ENCODE assay signal across 24 mouse cellular contexts in genomic region chr9:108388601-108389000, GRCm38 (mm10). TPM values are rescaled to one million over a fixed set of nuclear protein-coding genes. Genes with fewer than 3 reads are reported as not detected.
"Had no signal": no experiment of that assay in that cellular context is flagged by ENCODE, and none has a peak within 500 bp of the region (broad histone marks: within the 10 kb centered on the region; RNA-seq: fewer than 3 reads in every experiment).

No protein-coding gene starts in this region.

- H3K27me3 ChIP-seq: intestine, embryonic 15.5 days; limb, embryonic 13.5 days; liver, embryonic 12.5 days; liver, embryonic 15.5 days; lung, embryonic 15.5 days; megakaryocyte, embryonic 14.5 days; midbrain, embryonic 13.5 days; neural tube, embryonic 12.5 days; neural tube, embryonic 15.5 days had no signal

- H3K4me1 ChIP-seq: intestine, embryonic 15.5 days; limb, embryonic 13.5 days; liver, embryonic 12.5 days; liver, embryonic 15.5 days; lung, embryonic 15.5 days; midbrain, embryonic 13.5 days; neural tube, embryonic 12.5 days; neural tube, embryonic 15.5 days had no signal

- DNase-seq: liver; lung, postnatal 36 days; right cerebral cortex, postnatal 14 days; right cerebral cortex, postnatal 4 days; thymus, adult 2 months; thymus, postnatal 14 days; thymus, postnatal 4 days had no signal

- H3K4me2 ChIP-seq: intestine, embryonic 15.5 days; limb, embryonic 13.5 days; liver, embryonic 12.5 days; liver, embryonic 15.5 days; lung, embryonic 15.5 days; midbrain, embryonic 13.5 days; neural tube, embryonic 12.5 days; neural tube, embryonic 15.5 days had no signal

- H3K4me3 ChIP-seq: intestine, embryonic 15.5 days; limb, embryonic 10.5 days; limb, embryonic 13.5 days; liver, embryonic 12.5 days; liver, embryonic 15.5 days; lung, embryonic 15.5 days; megakaryocyte, embryonic 14.5 days; midbrain, embryonic 10.5 days; midbrain, embryonic 13.5 days; neural tube, embryonic 12.5 days; neural tube, embryonic 15.5 days had no signal

- ATAC-seq: intestine, embryonic 15.5 days; liver, embryonic 12.5 days; midbrain, embryonic 13.5 days had no signal

- H3K9me3 ChIP-seq: intestine, embryonic 15.5 days; limb, embryonic 10.5 days; limb, embryonic 13.5 days; liver, embryonic 12.5 days; liver, embryonic 15.5 days; lung, embryonic 15.5 days; megakaryocyte, embryonic 14.5 days; midbrain, embryonic 10.5 days; midbrain, embryonic 13.5 days; neural tube, embryonic 12.5 days; neural tube, embryonic 15.5 days had no signal

- H3K27ac ChIP-seq: intestine, embryonic 15.5 days; kidney, postnatal 0 days; limb, embryonic 10.5 days; limb, embryonic 13.5 days; liver, embryonic 12.5 days; liver, embryonic 15.5 days; lung, embryonic 15.5 days; midbrain, embryonic 10.5 days; midbrain, embryonic 13.5 days; neural tube, embryonic 12.5 days; neural tube, embryonic 15.5 days; stomach, postnatal 0 days had no signal

- H3K9ac ChIP-seq: intestine, embryonic 15.5 days; limb, embryonic 13.5 days; liver, embryonic 12.5 days; liver, embryonic 15.5 days; lung, embryonic 15.5 days; midbrain, embryonic 13.5 days; neural tube, embryonic 12.5 days; neural tube, embryonic 15.5 days had no signal

RNA-seq across cellular contexts. Expression of gene BC048562, which starts 47.7 kb away (rescaled TPM):
- total RNA-seq: layer of hippocampus, postnatal 25 days; left cerebral cortex, adult 18-20 months; left cerebral cortex, postnatal 25 days had no signal
- polyA plus RNA-seq: intestine, embryonic 15.5 days; kidney, postnatal 0 days; limb, embryonic 10.5 days; limb, embryonic 13.5 days; liver, embryonic 12.5 days; liver, embryonic 15.5 days; lung, embryonic 15.5 days; midbrain, embryonic 10.5 days; midbrain, embryonic 13.5 days; neural tube, embryonic 12.5 days; neural tube, embryonic 15.5 days; stomach, embryonic 14.5 days; stomach, postnatal 0 days; thymus, adult 2 months had no signal
